Mouse (Mus musculus) CH12.LX (cell line): Measurements from ENCODE around the gene Prim2. TPM values are rescaled to one million over a fixed set of nuclear protein-coding genes. Genes with fewer than 3 reads are reported as not detected.

Source experiments
- DNase-seq: peaks from one replicate; pipeline ENCODE4 v3.0.0-alpha.2; 2013; ENCODE audit errors: extremely low read depth
- H3K27ac ChIP-seq: 2 replicates; pipeline ENCODE4 v1.5.1; 2012; ENCODE audit warnings: low read depth, mild to moderate bottlenecking, control low read depth, moderate library complexity; ENCODE audit not compliant: insufficient read depth
- H3K27me3 ChIP-seq: replicated peaks from 2 replicates; pipeline ENCODE3; 2012; ENCODE audit warnings: inconsistent platforms
- H3K36me3 ChIP-seq, 2 experiments: replicated peaks in 1 of 2; 2 replicates each; pipeline versions ENCODE3 to v1.6.1; 2012; ENCODE audit warnings: inconsistent platforms in 1 of 2, low read length in 1 of 2, mild to moderate bottlenecking in 1 of 2, mixed read lengths in 1 of 2, moderate library complexity in 1 of 2; ENCODE audit not compliant: control insufficient read depth in 1 of 2, insufficient read depth in 1 of 2
- H3K4me1 ChIP-seq, 2 experiments: 2 replicates each; pipeline ENCODE4 v1.6.1; 2012; ENCODE audit warnings: inconsistent platforms in 1 of 2, moderate library complexity in 1 of 2; ENCODE audit not compliant: insufficient read depth in 2 of 2, control insufficient read depth in 1 of 2
- H3K4me2 ChIP-seq: 2 replicates; pipeline ENCODE4 v1.6.1; 2012; ENCODE audit warnings: low read depth, mild to moderate bottlenecking, control low read depth; ENCODE audit not compliant: poor library complexity, insufficient read depth, severe bottlenecking
- H3K4me3 ChIP-seq, 3 experiments: fragments of 150-350 bp in 1 of 3; sonication (generic) in 1 of 3; replicated peaks in 1 of 3; 2 replicates each; pipeline versions ENCODE3 to v1.5.1; 2011 to 2012; ENCODE audit warnings: low read depth in 2 of 3, low read length in 2 of 3, mild to moderate bottlenecking in 2 of 3, moderate library complexity in 2 of 3, control low read depth in 1 of 3, improper control_type of control experiment in 1 of 3, inconsistent platforms in 1 of 3, mixed read lengths in 1 of 3; ENCODE audit not compliant: poor library complexity in 1 of 3
- H3K79me2 ChIP-seq: replicated peaks from 2 replicates; pipeline ENCODE4 v1.6.1; 2012; ENCODE audit warnings: mild to moderate bottlenecking, moderate library complexity; ENCODE audit not compliant: control insufficient read depth, poor library complexity, insufficient read depth, severe bottlenecking; ENCODE audit errors: extremely low read depth
- H3K9ac ChIP-seq: 2 replicates; pipeline ENCODE4 v1.6.1; 2012; ENCODE audit warnings: low read depth, mild to moderate bottlenecking, control low read depth, moderate library complexity; ENCODE audit not compliant: insufficient read depth
- H3K9me3 ChIP-seq: replicated peaks from 2 replicates; pipeline ENCODE3; 2012; ENCODE audit warnings: low read length, inconsistent platforms, mixed read lengths
- CTCF ChIP-seq, 2 experiments: IDR thresholded peaks in 1 of 2; conservative IDR thresholded peaks in 1 of 2; 2 replicates each; pipeline ENCODE4 v1.5.1; 2011 to 2012; ENCODE audit warnings: low read depth in 2 of 2, low read length in 2 of 2, improper control_type of control experiment in 1 of 2, inconsistent platforms in 1 of 2, mild to moderate bottlenecking in 1 of 2, moderate library complexity in 1 of 2
- ELF1 ChIP-seq: IDR thresholded peaks from 2 replicates; pipeline ENCODE4 v1.6.1; 2014; ENCODE audit warnings: low read depth, mild to moderate bottlenecking, inconsistent platforms, low read length, improper control_type of control experiment
- EP300 ChIP-seq: IDR thresholded peaks from 2 replicates; pipeline ENCODE4 v1.6.1; 2011; ENCODE audit warnings: low read length, improper control_type of control experiment
- GABPA ChIP-seq: IDR thresholded peaks from 2 replicates; pipeline ENCODE4 v1.6.1; 2012; ENCODE audit warnings: low read depth, low read length, improper control_type of control experiment, inconsistent platforms; ENCODE audit not compliant: insufficient replicate concordance
- KAT2A ChIP-seq: IDR thresholded peaks from 2 replicates; pipeline ENCODE4 v1.6.1; 2012; ENCODE audit warnings: low read length, improper control_type of control experiment, inconsistent platforms; ENCODE audit not compliant: insufficient replicate concordance
- MAFK ChIP-seq: IDR thresholded peaks from 2 replicates; pipeline ENCODE4 v1.6.1; 2011; ENCODE audit warnings: low read length, improper control_type of control experiment; ENCODE audit not compliant: insufficient replicate concordance
- MAX ChIP-seq: IDR thresholded peaks from 2 replicates; pipeline ENCODE4 v1.6.1; 2011; ENCODE audit warnings: low read length, improper control_type of control experiment
- MYC ChIP-seq: IDR thresholded peaks from 2 replicates; pipeline ENCODE4 v1.6.1; 2011; ENCODE audit warnings: low read depth, mild to moderate bottlenecking, improper control_type of control experiment, low read length
- NELFE ChIP-seq: IDR thresholded peaks from 2 replicates; pipeline ENCODE4 v1.6.1; 2011; ENCODE audit warnings: low read depth, low read length, improper control_type of control experiment
- PAX5 ChIP-seq: IDR thresholded peaks from 2 replicates; pipeline ENCODE4 v1.6.1; 2012; ENCODE audit warnings: low read length, inconsistent platforms, mixed read lengths
- POLR2A ChIP-seq: IDR thresholded peaks from 2 replicates; pipeline ENCODE4 v1.6.1; 2011; ENCODE audit warnings: low read depth, mild to moderate bottlenecking, improper control_type of control experiment, low read length
- RAD21 ChIP-seq: IDR thresholded peaks from 2 replicates; pipeline ENCODE4 v1.6.1; 2011; ENCODE audit warnings: low read depth, mild to moderate bottlenecking, low read length, improper control_type of control experiment, moderate library complexity
- RCOR1 ChIP-seq: conservative IDR thresholded peaks from 2 replicates; pipeline ENCODE4 v1.6.1; 2012; ENCODE audit warnings: low read depth, mild to moderate bottlenecking, inconsistent platforms, low read length, improper control_type of control experiment
- SIN3A ChIP-seq: IDR thresholded peaks from 2 replicates; pipeline ENCODE4 v1.6.1; 2012; ENCODE audit warnings: low read length, improper control_type of control experiment, inconsistent platforms
- SMC3 ChIP-seq: IDR thresholded peaks from 2 replicates; pipeline ENCODE4 v1.6.1; 2011; ENCODE audit warnings: low read depth, low read length, improper control_type of control experiment
- TCF12 ChIP-seq: IDR thresholded peaks from 2 replicates; pipeline ENCODE4 v1.6.1; 2014; ENCODE audit warnings: low read depth, mild to moderate bottlenecking, inconsistent platforms, low read length, improper control_type of control experiment
- USF1 ChIP-seq: IDR thresholded peaks from 2 replicates; pipeline ENCODE4 v1.6.1; 2014; ENCODE audit warnings: low read depth, mild to moderate bottlenecking, inconsistent platforms, low read length, improper control_type of control experiment
- USF2 ChIP-seq: conservative IDR thresholded peaks from 2 replicates; pipeline ENCODE4 v1.6.1; 2011; ENCODE audit warnings: low read depth, low read length, improper control_type of control experiment
- ZC3H11A ChIP-seq: IDR thresholded peaks from 2 replicates; pipeline ENCODE4 v1.6.1; 2012; ENCODE audit warnings: low read depth, mild to moderate bottlenecking, inconsistent platforms, low read length, improper control_type of control experiment
- ZKSCAN1 ChIP-seq: IDR thresholded peaks from 2 replicates; pipeline ENCODE4 v1.6.1; 2012; ENCODE audit warnings: low read depth, inconsistent platforms, low read length, improper control_type of control experiment, borderline replicate concordance
- ZMIZ1 ChIP-seq: IDR thresholded peaks from 2 replicates; pipeline ENCODE4 v1.6.1; 2012; ENCODE audit warnings: low read depth, mild to moderate bottlenecking, inconsistent platforms, low read length, improper control_type of control experiment
- ZNF384 ChIP-seq: IDR thresholded peaks from 2 replicates; pipeline ENCODE4 v1.6.1; 2012; ENCODE audit warnings: low read depth, low read length, improper control_type of control experiment, inconsistent platforms
- dilution Hi-C: fragments of 300-500 bp; cut with MboI; formaldehyde crosslinking; loops from 2 replicates; pipeline ENCODE4 v1.14.3; 2020; ENCODE audit warnings: low sequenced_read_pairs; ENCODE audit not compliant: extremely low pct_unique_long_range_greater_than_20kb, extremely low pct_ligation_motif_present
- in situ Hi-C: fragments of 300-500 bp; cut with MboI; formaldehyde crosslinking; loops from 3 replicates; pipeline ENCODE4 v1.14.3; 2019; ENCODE audit warnings: low sequenced_read_pairs, low pct_ligation_motif_present, low pct_unique_long_range_greater_than_20kb, mixed read lengths
- polyA plus RNA-seq: library from polyadenylated mRNA; unstranded; fragments of >175 nt; gene quantifications from 2 replicates; pipeline ENCODE4 v1.2.1, GENCODE M21; 2012; ENCODE audit warnings: low read depth; ENCODE audit not compliant: insufficient read length
- total RNA-seq, 2 experiments: library from RNA; depleted of rRNA; stranded (reverse); fragments of 300-350 nt in 1 of 2; fragments of >200 nt in 1 of 2; gene quantifications; 2 replicates each; pipeline ENCODE4 v1.2.3; 2012 to 2014

The Prim2 gene
- total and polyA plus RNA-seq, 3 experiments = 41.3 to 72.6 (median 51.7) TPM

- Histone ChIP-seq H3K4me3 (no peak overlapping the region), H3K79me2 (peaks cover 9% of the 10 kb centered on the region), H3K27ac (no peak overlapping the region), H3K36me3 (peaks cover 3 to 21% of the 10 kb centered on the region in 2 experiments), H3K4me1 (peaks cover 15 to 35% of the 10 kb centered on the region in 2 experiments), H3K27me3 (no peaks in the 10 kb centered on the region), H3K4me2 (no peak overlapping the region), H3K9me3 (peaks cover 14% of the 10 kb centered on the region), H3K9ac (no peak overlapping the region)
- in situ Hi-C loops (no loop called here), dilution Hi-C loops (no loop called here)
- TF ChIP-seq USF2 (no peak), PAX5 (no peak), CTCF (conservative IDR thresholded peaks at IDR 0.05 in 1 of 2, IDR thresholded peaks at IDR 0.05 in 1 of 2; ENCODE audit: low read depth in 2 of 2, low read length in 2 of 2) (no peak), ZKSCAN1 (no peak), MAX (no peak), NELFE (no peak), POLR2A (no peak)
- DNase-seq = no peak
Measured at GRCm38 (mm10) chr1:33599019-33599667, 70.5 kb downstream of the Prim2 start.

GRCm38 (mm10) chr1:33597043-33597442 lies 72.6 kb downstream of the Prim2 start:
- Histone ChIP-seq H3K27me3 (no peaks in the 10 kb centered on the region), H3K4me3 (no peak overlapping the region)
- dilution Hi-C loops = no loop called here
- no peak for TF ChIP-seq ZKSCAN1
- TF ChIP-seq MYC = 0 out of 2 replicates have a peak, but pooled peaks have one; percentile 21
- TF ChIP-seq USF2 = no peak
- TF ChIP-seq PAX5 = no peak
- no peak for TF ChIP-seq TCF12
- no peak for TF ChIP-seq RCOR1
- TF ChIP-seq RAD21 = peak; percentile 9; the same call in 1 of the 2 replicates
- no peak for TF ChIP-seq USF1
- TF ChIP-seq MAFK = no peak
- no peak for TF ChIP-seq KAT2A
- TF ChIP-seq ZC3H11A = no peak
- peak; percentile 44; the same call in 1 of the 2 replicates for TF ChIP-seq ZNF384
- TF ChIP-seq ZMIZ1 = no peak
- TF ChIP-seq SIN3A = no peak
- no peak for TF ChIP-seq ELF1
- no peak for TF ChIP-seq SMC3
- no peak for TF ChIP-seq GABPA
- TF ChIP-seq CTCF (conservative IDR thresholded peaks at IDR 0.05 in 1 of 2, IDR thresholded peaks at IDR 0.05 in 1 of 2; ENCODE audit: low read depth in 2 of 2, low read length in 2 of 2) = peak in 1 of 2 experiments; percentile 68; a peak in 2 of 4 replicates
- no peak for TF ChIP-seq EP300
- TF ChIP-seq, all 38 proteins: peak for 4
- peaks cover 3 to 20% of the 10 kb centered on the region in 2 experiments for H3K36me3 ChIP-seq
- H3K4me1 ChIP-seq = peaks cover 21 to 46% of the 10 kb centered on the region in 2 experiments
- H3K9me3 ChIP-seq = peaks cover 14% of the 10 kb centered on the region
- H3K4me2 ChIP-seq = no peak overlapping the region
- H3K79me2 ChIP-seq = peaks cover 9% of the 10 kb centered on the region
- no peak overlapping the region for H3K27ac ChIP-seq
- in situ Hi-C loops = no loop called here
- DNase-seq = no peak
- H3K9ac ChIP-seq = no peak overlapping the region
